Mouse (Mus musculus): ENCODE results near the gene Rhag.

DNA sequence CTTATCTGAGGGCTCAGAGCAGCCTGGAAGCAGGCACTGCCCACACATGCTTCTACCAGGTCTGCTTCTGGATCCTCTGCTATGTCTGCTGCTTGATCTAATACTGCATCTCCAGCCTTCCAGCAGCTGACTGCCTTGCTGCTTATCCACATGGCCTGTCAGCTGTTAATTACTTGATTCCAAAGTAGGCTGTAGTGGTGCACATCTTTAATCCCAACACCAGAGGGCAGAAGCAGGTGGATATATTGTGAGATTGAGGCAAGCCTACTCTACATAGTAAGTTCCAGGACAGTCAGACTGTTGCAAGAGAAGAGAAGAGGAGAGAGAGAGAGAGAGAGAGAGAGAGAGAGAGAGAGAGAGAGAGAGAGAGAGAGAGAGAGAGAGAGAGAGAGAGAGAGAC is 26.4 kb downstream of the Rhag start:
- TF ChIP-seq FLI1 (IDR thresholded peaks at IDR 0.05; ENCODE audit: low read length), result no peak
- TF ChIP-seq GATA1 (IDR thresholded peaks at IDR 0.05; ENCODE audit: borderline replicate concordance, low read length), result no peak

All from megakaryocyte, embryonic 14.5 days (primary cell).